Mouse (Mus musculus) induced T-regulatory cell, adult 2 months (primary cell): ENCODE data around the gene Tcp11.
A peak's percentile ranks its signal among the peaks of the same experiment; 100 is the strongest.

Experiments used
- DNase-seq: peaks from one replicate; pipeline ENCODE4 v3.0.0-alpha.2; 2012; ENCODE audit warnings: low read depth

Gene Tcp11

GRCm38 (mm10) chr17:28080045-28080816, at the start of gene Tcp11:
Gene Tcp11, minus strand, starts transcription at chr17:28080639.
- DNase-seq: peak; percentile 87

DNA sequence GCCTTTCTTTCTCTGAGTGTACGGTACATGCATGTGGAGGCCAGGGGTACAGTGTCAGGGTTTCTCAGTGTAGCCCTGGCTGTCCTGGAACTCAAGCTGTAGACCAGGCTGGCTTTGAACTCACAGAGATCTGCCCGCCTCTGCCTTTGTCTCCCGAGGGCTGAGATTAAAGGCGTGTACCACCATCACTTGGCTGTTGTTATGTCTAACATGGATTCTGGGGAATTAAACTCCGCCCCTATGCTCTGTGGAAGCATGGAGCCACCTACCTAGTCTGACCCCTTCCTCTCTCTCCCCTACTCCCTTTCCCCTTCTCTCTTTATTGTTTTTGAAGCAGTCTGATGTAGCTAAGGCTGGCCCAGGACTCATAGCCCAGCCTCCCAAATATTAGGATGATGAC, 49.4 kb upstream of the Tcp11 start:
- DNase-seq: no peak

GRCm38 (mm10) chr17:28124368-28124767, 43.9 kb upstream of the Tcp11 start:
- no peak for DNase-seq

DNA sequence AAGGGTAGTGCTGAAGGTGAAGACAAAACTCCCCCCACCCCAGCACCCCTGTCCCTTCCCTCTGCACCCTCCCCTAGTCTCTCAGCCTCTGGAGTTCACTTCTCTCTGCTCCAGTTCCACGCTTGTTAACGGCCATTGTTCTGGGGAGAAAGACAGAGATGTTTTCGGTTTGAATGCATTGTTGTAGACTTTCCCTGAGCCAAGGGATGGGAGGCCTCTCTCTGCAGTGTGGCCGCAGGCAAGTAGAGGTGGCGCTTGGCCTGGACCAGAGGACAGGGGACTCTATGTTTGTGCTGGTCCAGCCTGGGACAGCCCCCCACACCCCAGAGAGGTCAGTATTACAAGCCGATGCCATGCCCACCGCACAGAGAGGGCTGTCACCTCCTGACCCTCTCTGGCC, 43.2 kb upstream of the Tcp11 start:
- DNase-seq: no peak

GRCm38 (mm10) chr17:28122949-28123348, 42.5 kb upstream of the Tcp11 start:
- no peak for DNase-seq

GRCm38 (mm10) chr17:28120460-28120859, 40.0 kb upstream of the Tcp11 start:
- no peak for DNase-seq

DNA sequence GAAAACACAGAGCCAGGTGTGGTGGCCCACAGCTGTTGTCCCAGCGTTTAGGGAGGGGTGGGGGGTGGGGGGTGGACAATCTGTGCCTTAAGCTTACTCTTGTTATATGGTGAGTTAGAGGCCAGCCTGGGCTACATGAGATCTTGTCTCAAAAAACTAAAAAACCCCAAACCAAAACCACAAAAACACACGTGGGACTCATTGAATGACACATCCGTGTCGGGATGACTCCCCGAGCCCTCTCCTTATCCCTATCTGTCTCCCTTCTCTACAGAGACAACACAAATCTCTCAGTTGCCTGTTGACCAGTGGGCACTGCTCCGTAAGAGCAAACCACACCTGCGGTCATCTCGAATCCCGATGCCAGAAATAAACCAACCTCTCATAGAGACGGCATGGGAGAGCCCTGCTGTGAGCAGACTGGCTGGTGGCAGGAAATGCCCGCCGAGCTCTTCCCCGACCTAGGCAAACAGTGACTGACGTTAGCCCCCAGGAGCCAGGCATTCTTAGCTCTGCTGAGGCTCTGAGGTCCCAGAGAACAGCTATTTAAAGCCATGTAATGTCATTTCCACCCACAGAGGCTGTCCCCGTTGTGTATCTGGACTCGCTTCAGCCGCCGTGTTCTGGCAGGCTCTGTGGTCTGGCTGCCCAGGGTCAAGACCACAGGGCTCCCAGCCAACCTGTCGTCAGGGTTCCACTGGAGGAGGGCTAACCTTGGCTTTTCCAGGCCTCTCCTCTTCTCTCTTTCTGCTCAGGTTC, 37.2 kb upstream of the Tcp11 start:
- peak; percentile 41 for DNase-seq

DNA sequence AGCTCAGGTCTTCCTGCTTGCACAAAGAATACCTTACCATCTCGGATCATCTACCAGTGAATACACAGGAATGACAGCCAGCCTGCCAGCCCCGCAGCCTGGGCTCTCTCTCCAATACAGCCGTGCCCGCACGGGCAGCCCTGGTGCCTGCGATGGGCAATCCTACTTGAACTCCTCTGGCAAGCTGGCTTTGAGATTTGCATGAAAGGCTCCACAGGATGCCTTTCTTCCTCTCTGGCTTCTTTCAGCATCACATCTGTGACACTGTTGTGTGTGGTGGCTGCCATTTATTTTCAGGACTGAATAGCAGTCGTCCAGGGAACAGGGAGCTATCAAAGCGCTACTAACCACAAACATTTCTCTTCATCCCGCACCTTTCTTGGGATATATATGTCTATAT, 35.9 kb upstream of the Tcp11 start:
- DNase-seq: no peak

- DNase-seq: no peak
These were observed 31.8 kb upstream of the Tcp11 start for GRCm38 (mm10) chr17:28112266-28112665.

DNA sequence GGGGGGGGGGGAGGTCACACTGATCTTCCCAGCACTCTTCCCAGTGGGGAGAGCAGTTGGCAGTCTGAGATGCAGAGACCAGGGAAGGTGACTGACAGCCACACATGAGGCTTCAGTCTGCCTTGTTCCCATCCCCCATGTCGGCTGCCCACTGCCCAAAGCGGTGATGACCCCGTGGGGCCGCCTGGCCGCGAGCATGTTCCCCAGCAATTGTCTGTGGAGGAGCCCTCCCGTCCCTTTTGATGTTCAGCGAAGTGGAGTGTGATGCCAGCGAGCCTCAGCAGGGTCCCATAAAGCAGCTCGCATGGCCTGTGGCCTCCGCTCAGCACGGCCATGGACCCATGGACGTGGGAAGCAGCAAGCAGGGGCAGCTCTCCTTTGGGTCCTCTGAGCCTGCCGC, 26.8 kb upstream of the Tcp11 start:
- DNase-seq: no peak

DNA sequence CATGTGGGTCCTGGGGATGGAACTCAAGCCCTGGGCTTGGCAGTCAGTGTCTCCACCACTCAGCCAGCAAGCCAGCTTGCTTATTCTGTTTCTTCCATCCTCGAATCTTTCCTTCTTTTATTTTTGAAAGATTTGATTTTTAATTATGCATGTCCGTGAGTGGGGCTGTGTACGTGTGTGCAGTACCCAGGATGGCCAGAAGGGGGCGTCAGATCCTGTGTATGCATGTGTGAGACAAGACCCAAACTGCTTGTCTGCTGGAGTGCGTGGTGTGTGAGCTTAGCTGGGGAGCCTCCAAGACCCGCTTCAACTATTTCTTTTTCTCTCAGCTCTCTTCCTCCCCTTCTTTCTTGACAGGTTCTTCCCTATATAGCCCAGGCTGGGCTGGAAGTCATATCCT, 25.9 kb upstream of the Tcp11 start:
- DNase-seq: peak; percentile 46

- DNase-seq: no peak
These were observed 24.0 kb upstream of the Tcp11 start for GRCm38 (mm10) chr17:28104416-28104815.

DNA sequence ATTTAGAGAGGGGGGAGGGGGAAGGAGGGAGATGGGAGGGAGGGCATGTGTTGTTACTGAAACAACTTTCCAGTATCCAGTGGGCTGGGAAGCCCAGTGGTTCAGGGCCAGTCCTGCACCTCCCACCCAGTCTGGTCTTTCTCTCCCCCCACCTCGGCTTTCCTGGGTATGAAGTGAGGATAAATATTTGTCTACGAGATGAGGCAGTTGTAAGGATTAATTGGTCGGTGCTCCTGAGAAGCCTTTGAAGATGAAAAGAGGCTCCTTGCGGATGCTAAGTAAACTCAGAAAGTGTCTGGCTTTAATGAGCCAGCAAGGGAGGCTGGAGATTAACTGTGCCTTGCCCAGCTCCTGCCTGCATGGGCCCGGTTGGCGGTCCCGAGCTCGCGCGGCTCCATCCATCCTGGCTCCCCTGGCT, 21.5 kb upstream of the Tcp11 start:
- DNase-seq: no peak

GRCm38 (mm10) chr17:28101284-28101887, 20.9 kb upstream of the Tcp11 start:
- DNase-seq: no peak

- peak; percentile 30 for DNase-seq
These were observed 20.2 kb upstream of the Tcp11 start for GRCm38 (mm10) chr17:28100669-28101068.

DNA sequence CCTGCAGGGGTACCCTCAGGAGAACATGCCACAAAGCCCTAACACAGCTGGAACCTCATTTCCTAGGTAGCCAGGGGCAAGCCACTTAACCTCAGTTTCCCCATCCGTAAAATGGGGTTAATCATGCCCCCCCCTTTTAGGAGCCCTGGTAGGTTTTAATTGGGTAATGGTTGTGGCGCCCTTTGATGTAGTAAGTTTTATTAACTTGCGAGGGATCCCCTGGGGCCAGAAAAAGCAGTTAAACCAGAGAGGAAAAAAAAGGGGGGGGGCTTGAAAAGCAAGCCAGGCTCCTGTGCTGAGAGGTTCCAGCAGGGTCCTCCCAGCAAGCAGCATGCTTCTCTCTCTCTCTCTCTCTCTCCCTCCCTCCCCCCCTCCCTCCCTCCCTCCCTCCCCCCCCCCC, 18.6 kb upstream of the Tcp11 start:
- no peak for DNase-seq

DNA sequence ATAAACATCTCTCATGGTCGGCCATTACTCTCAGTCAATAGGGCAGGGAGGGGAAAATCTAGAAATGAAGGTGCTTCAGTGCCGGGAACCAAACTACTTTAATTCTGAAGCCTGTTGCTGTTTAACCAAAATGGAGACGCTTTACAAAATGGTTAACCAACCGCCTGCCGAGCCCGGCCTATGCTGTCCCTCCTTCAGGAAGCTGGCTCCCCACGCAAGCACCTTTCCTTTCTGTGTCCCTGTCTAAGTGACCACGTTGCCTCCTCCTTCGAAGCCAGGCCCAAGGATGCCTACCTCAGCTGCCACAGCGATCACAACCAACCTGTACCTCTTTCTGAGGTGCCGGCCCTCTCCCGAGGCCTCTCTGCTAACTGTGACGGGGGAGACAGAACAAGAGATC, 16.9 kb upstream of the Tcp11 start:
- no peak for DNase-seq

- no peak for DNase-seq
These were observed 16.0 kb upstream of the Tcp11 start for GRCm38 (mm10) chr17:28096418-28096817.

GRCm38 (mm10) chr17:28093837-28094236, 13.4 kb upstream of the Tcp11 start:
- DNase-seq: peak; percentile 36

DNA sequence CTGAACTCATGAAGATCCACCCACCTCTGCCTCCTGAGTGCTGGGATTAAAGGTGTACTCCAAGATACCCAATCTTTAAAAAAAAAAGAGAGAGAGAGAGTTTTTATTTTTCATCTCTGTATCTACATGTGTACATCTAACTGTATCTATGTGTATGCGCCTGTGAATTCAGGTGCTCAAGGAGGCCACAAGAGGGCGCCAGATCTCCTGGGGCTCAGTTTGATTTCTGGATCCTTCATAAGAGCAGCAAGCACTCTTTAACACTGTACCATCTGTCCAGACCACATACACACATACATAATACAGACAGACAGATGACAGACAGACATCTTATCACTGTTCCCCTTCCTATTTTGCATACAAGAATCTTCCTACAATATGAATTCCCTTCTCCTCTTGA, 11.9 kb upstream of the Tcp11 start:
- DNase-seq: peak; percentile 56

GRCm38 (mm10) chr17:28088718-28089117, 8.3 kb upstream of the Tcp11 start:
- DNase-seq: no peak

- DNase-seq: no peak
These were observed 7.0 kb upstream of the Tcp11 start for GRCm38 (mm10) chr17:28087430-28087829.

DNA sequence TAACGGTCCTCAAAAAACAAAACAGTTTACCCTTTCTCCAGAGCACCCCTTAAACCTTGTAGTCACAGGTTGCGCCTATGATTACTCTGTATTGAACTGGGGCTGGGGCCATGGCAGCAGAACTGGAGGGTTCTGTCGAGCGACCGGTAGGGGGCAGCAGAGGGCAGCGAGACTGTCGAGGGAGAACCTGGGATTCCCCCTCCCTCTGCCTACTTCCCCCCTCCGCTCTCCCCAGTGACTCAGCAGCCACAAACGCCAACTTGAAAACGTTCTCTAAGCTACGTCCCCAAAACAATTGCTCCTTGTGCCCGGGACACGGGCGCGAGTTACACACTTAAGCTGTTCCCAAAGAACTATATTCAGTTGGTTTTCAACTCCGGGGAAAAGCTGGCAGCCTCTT, 4.5 kb upstream of the Tcp11 start:
- DNase-seq: peak; percentile 95
